Mouse (Mus musculus): ENCODE measurements around the gene Nrp2.

The Nrp2 gene

DNA sequence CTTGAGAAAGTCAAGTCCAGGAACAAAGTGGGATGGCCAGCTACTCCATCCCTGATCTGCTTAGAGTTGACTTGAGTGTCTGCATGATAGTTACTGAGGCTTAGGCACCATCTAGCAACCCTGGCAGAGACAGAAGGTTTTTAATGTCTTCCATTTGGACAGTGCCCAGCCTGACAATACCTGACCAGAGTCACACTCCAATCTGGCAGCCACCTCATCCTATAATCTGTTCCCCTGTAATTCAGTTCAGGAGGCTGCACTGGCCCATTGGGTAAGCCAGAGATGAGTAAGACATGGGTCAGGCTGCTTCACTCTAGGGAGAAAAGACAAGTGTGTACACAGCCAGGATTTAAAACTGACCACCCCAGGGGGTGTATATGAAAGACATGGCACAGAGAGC is 79.5 kb downstream of the Nrp2 start:
- DNase-seq (ENCODE audit: low spot score): no peak

GRCm38 (mm10) chr1:62783354-62784083 is 80.4 kb downstream of the Nrp2 start:
- no peak for DNase-seq (ENCODE audit: low spot score)

DNA sequence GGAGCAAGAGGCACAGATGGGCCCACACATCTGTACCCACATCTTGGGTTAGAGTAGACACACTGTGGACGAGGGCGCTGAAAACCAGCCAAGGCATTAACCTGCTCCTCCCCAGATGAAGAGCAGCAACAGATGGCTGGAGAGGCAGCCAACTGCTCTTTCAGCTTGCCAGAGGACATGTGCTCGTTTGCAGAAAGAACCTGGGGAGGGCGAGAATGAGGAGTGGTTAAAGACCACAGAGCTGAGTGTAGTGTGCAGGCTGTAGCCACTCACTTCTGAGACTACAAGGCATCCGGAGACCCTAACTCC is 81.0 kb downstream of the Nrp2 start:
- no peak for DNase-seq (ENCODE audit: low spot score)

DNA sequence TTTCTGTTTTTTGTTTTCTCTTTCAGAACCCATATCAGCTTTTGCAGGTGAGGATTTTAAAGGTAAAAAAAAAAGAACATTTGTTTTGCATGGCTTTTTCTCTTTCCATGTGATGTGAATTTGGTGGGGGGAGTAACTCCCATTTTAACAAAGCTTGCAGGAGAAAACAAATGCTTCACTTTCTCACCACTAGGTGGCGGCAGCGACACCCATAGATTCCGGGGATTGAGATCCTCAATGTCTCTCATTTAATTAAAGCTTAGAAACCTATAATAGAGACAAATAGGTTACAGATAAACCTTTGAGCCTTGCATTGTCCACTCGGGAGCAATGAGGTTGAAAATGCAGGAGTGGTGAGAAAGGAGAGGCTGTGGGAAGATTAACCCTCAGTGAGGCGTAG is 83.2 kb downstream of the Nrp2 start:
- DNase-seq (ENCODE audit: low spot score): no peak

GRCm38 (mm10) chr1:62787546-62787945 is 84.5 kb downstream of the Nrp2 start:
- DNase-seq (ENCODE audit: low spot score): no peak

- DNase-seq (ENCODE audit: low spot score): no peak
Measured at GRCm38 (mm10) chr1:62794223-62794895, 91.3 kb downstream of the Nrp2 start.

GRCm38 (mm10) chr1:62794896-62795255 is 91.8 kb downstream of the Nrp2 start:
- no peak for DNase-seq (ENCODE audit: low spot score)

GRCm38 (mm10) chr1:62795307-62796037 is 92.4 kb downstream of the Nrp2 start:
- no peak for DNase-seq (ENCODE audit: low spot score)

DNA sequence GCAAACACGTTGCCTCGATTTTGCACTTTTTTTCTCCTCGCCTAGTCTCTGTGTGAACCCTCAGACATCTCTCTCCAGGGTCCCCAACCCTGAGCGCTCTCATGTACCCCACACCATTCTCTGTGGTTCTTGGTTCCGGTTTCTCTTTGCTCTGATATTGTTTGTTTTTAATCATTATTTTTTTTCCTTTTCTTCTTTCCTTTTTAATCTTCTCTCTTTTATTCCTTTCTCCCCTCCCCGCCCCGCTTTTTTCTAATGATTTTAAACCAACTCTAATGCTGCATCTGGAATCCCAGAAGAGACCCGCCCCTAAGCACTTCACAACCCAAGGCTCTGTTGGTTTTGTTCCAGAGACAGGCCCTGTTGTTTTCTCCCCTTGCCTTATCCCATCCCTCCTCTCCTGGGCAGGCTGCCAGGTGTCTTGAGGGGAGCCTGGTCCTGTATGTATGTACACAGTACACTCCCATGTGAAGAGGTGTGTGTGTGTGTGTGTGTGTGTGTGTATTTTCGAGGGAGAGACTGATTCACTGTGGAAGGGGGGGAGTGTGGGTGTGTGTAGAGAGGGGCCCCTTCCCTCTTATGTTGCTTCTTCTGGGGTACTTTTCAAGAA is 93.1 kb downstream of the Nrp2 start:
- DNase-seq (ENCODE audit: low spot score): no peak

- DNase-seq (ENCODE audit: low spot score): no peak
Measured at GRCm38 (mm10) chr1:62799427-62799826, 96.3 kb downstream of the Nrp2 start.

DNA sequence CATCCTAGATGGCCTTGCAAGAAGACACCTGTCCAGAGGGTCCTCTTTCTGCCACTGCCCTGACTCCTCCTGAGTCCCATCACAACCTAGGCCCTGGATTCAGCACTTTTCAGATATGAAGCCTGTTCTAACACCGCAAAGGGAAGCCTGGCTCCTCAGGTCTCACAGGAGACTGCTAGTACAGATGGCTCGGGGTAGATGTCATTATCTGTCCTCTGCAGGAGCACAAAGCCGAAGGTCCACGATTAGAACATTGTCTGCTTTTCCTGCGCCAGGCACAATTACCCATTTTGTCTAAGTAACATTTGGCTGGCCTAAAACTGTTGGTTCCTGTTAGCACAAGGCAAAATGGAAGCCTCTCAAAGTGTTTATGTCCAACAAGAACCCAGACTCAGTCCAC is 97.3 kb downstream of the Nrp2 start:
- no peak for DNase-seq (ENCODE audit: low spot score)

- no peak for DNase-seq (ENCODE audit: low spot score)
Measured at GRCm38 (mm10) chr1:62801429-62801828, 98.3 kb downstream of the Nrp2 start.

DNA sequence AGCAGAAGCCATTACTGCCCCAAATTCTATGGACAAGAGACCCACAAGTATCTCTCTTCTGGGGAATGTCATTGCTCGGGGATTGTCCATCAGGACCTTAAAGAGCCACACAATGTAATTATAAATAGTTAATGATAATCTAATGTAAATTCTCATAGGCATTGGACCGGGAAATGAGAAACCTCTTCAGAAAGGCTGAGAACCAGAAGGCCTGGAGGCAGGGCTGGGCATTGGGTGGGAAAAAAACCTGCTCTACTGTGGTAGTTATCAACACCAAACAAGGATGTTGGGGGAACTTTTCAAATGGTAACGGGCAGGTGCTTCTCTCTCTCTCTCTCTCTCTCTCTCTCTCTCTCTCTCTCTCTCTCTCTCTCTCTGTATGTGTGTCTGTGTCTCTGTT is 98.8 kb downstream of the Nrp2 start:
- no peak for DNase-seq (ENCODE audit: low spot score)

- no peak for DNase-seq (ENCODE audit: low spot score)
Measured at GRCm38 (mm10) chr1:62803544-62803943, 100.5 kb downstream of the Nrp2 start.

DNA sequence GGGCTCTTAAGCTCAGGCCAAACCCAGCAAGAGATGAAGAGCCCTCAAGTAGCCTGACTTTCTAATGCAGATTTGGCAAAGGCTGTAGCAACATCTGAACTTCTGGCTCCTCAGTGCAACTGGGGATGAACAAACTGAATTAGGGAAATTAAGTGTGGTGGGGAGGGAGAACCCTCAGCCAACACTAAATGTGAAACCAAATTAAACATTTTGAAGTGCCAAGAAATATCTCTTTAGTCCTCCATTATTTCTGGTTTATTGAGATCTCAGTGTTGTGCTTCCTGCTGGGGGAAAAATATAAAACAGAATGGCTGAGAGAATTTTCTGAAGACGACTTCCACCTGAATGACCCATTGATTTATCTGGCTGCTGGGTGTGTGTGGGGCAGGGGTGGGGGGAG is 102.9 kb downstream of the Nrp2 start:
- DNase-seq (ENCODE audit: low spot score): no peak

GRCm38 (mm10) chr1:62808395-62808794 is 105.3 kb downstream of the Nrp2 start:
- no peak for DNase-seq (ENCODE audit: low spot score)

GRCm38 (mm10) chr1:62809601-62810228 is 106.6 kb downstream of the Nrp2 start:
- no peak for DNase-seq (ENCODE audit: low spot score)

DNA sequence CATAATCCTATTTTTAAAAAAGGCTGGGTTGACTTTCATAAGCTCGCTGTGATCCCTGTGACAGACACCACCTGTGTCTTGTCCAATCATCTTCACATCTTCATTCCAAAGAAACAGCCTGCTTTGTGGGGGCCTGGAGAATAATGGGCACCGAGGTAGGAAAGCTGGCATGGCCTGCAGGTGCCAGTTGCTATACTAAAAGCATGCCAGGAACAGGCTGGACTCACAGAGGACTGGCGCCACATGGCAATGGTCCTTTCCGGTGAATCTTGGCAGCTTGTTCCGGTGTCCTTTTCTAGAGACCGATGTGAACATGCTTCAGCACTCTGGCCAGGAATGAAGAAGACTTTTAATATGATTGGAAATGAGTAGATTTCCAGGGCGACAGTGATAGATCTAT is 108.1 kb downstream of the Nrp2 start:
- no peak for DNase-seq (ENCODE audit: low spot score)

DNA sequence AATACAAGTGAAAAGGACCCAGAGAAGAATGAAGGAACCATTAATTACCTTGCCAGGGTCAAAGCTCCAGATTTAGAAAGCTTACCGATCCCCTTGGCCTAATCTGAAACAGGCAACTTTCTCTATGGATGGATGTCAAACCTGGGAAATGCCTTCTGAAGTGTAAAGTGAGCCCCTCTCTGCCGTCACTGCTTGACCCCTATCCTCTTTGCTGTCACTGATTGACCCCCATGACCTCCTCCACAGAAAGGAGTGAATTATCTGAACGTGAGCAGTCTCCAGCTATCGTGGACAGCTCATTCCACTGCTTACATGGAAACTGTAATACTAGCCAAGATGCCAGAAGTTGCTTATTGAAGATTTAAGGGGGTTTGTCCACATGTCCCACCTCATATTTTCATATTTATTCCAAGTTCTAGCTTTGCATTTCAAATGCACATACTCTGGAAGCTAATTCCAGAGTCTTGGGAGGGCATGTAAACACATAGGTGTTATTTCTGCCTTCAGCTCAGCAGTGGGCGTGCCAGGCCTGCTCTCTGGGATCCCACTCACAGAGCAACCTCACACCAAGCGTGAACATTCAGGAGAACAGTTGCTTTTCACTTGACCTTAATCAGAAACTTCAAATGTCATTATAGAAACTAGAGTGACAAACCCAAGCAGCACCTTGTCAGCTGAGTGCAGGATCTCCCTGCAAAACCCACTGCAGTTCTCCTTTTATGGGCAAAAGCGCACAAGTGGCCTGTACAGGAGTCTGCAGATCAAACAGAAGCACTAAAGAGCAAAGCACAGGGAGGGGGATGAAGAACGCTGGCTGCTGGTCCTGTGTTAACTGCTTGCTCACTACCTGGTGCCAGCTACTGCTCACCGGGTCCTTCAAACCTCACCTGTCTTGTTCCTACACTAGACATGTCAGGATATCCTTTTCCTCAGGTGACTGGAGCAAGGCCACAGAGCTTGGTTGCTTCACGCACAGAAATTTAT is 109.9 kb downstream of the Nrp2 start:
- no peak for DNase-seq (ENCODE audit: low spot score)

- DNase-seq (ENCODE audit: low spot score): no peak
Measured at GRCm38 (mm10) chr1:62813938-62814337, 110.9 kb downstream of the Nrp2 start.

DNA sequence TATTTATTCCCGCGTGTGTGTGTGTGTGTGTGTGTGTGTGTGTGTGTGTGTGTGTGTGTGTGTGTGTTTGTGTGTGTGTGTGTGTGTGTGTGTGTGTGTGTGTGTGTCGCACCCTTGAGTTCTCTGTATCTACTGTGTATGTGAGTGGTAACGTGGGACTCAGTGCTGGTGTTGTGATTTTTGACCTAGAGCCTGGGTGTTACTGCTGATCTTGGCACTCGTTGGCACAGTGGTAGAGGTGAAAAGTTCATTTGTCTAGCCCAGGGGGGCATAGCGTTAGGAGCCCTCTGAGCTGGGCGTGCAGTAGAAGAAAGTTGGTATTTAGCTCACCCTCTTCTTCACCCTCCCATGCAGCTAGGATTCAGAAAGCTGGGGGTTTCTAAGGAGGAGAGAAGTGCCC is 114.5 kb downstream of the Nrp2 start:
- no peak for DNase-seq (ENCODE audit: low spot score)

Measured in spleen, adult 12 weeks (tissue).